Mouse (Mus musculus): ENCODE measurements around the gene Tmem88. TPM values are rescaled to one million over a fixed set of nuclear protein-coding genes. Genes with fewer than 3 reads are reported as not detected.

Tmem88 gene
- total RNA-seq (2023), result 7.9 TPM

GRCm38 (mm10) chr11:69398059-69398458, at the start of gene Tmem88:
Gene Tmem88 (minus strand): TSS chr11:69398234.

GRCm38 (mm10) chr11:69413221-69414181, 15.5 kb upstream of the Tmem88 start, which contains the start of gene Kdm6b:
Gene Kdm6b (minus strand): TSS chr11:69413675.

DNA sequence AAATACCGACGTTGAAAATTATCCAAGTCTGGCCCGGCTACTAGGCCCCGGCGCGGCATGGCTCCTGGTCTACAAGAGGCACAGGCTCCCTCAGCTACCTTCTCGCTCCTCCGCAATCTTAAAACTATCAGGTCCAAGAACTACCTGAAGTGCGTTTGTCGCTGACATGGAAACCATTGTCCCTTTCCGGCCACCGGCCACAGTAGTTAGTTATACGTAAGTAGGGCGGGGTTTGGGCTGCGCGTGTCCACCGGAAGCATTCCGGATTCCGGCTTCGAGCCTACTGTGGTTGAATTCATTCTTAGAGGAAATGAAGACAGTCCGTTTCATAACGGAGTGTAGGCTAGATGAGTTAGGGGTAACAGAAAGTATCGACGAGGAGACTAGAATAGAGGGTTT, 2.8 kb downstream of the Tmem88 start, which contains the start of the genes Naa38 and Cyb5d1:
Naa38 (plus strand) TSS at position 253 of the 399 bp plus-strand sequence.
Cyb5d1 (minus strand) TSS at position 397 of the 399 bp plus-strand sequence.

DNA sequence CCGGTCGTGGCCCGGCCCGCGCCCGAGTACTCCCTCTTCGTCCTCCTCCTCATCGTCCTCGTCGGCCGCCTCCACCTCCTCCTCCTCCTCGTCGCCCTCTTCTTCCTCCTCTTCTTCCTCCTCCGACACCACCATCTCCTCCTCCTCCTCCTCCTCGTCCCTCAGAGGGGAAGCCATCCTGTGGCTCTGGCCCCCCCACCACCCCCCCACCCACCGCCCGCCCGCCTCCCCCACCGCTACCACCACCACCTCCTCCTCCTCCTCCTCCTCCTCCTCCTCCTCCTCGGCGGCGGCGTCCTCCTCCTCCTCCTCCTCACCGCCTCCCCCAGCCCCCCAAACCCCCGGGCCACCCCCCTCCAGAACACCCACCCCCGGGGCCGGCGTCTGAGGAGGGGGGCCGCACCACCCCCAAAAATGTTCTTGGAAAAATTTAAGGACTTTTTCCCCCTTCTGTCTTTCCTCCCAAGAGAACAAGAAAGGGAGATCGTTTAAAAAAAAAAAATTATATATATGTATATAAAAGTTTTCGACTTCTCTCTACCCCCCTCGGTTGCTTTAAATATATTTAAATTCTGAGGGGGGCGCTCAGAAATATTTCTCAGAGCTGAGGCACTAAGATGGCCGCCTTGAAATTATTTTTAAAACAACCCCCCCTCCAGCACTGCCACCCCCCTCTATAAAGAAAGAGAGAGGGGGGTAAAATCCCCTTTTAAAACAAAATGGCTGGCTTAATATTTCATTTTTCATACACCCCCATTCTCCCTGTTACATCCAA, 28.6 kb downstream of the Tmem88 start, which contains the start of gene Chd3:
Chd3 (minus strand) TSS at position 192 of the 775 bp plus-strand sequence.

Other genes starting within 250 kb of the Tmem88 start
- not detected for gene Alox12b, start 241.2 kb downstream of the Tmem88 start, total RNA-seq (2023)
- gene Alox8, start 200.4 kb downstream of the Tmem88 start, total RNA-seq (2023), result 1.1 TPM
- gene Gucy2e, start 161.2 kb downstream of the Tmem88 start, total RNA-seq (2023), result not detected
- gene Cntrob, start 74.5 kb downstream of the Tmem88 start, total RNA-seq (2023), result 15.5 TPM
- 17.9 TPM for gene Trappc1, start 74.3 kb downstream of the Tmem88 start, total RNA-seq (2023)
- 1.8 TPM for gene Kcnab3, start 72.0 kb downstream of the Tmem88 start, total RNA-seq (2023)
- 0.85 TPM for gene Rnf227, start 57.8 kb downstream of the Tmem88 start, total RNA-seq (2023)
- gene Chd3, start 28.8 kb downstream of the Tmem88 start, total RNA-seq (2023), result 737 TPM
- gene Naa38, start 2.7 kb downstream of the Tmem88 start, total RNA-seq (2023), result 29.4 TPM
- 32.5 TPM for gene Cyb5d1, start 2.6 kb downstream of the Tmem88 start, total RNA-seq (2023)
- gene Kdm6b, start 15.4 kb upstream of the Tmem88 start, total RNA-seq (2023), result 254 TPM
- 0.59 TPM for gene Dnah2, start 150.9 kb upstream of the Tmem88 start, total RNA-seq (2023)
- 0.23 TPM for gene Efnb3, start 162.0 kb upstream of the Tmem88 start, total RNA-seq (2023)
- gene Wrap53, start 182.0 kb upstream of the Tmem88 start, total RNA-seq (2023), result 7.5 TPM
- gene Trp53, start 182.1 kb upstream of the Tmem88 start, total RNA-seq (2023), result 112 TPM
- gene Atp1b2, start 207.7 kb upstream of the Tmem88 start, total RNA-seq (2023), result 0.91 TPM
- gene Shbg, start 219.7 kb upstream of the Tmem88 start, total RNA-seq (2023), result not detected
- not detected for gene Sat2, start 223.8 kb upstream of the Tmem88 start, total RNA-seq (2023)
- 64.1 TPM for gene Fxr2, start 234.8 kb upstream of the Tmem88 start, total RNA-seq (2023)